9 mouse cellular contexts compared by ENCODE assay signal in the genomic region with DNA sequence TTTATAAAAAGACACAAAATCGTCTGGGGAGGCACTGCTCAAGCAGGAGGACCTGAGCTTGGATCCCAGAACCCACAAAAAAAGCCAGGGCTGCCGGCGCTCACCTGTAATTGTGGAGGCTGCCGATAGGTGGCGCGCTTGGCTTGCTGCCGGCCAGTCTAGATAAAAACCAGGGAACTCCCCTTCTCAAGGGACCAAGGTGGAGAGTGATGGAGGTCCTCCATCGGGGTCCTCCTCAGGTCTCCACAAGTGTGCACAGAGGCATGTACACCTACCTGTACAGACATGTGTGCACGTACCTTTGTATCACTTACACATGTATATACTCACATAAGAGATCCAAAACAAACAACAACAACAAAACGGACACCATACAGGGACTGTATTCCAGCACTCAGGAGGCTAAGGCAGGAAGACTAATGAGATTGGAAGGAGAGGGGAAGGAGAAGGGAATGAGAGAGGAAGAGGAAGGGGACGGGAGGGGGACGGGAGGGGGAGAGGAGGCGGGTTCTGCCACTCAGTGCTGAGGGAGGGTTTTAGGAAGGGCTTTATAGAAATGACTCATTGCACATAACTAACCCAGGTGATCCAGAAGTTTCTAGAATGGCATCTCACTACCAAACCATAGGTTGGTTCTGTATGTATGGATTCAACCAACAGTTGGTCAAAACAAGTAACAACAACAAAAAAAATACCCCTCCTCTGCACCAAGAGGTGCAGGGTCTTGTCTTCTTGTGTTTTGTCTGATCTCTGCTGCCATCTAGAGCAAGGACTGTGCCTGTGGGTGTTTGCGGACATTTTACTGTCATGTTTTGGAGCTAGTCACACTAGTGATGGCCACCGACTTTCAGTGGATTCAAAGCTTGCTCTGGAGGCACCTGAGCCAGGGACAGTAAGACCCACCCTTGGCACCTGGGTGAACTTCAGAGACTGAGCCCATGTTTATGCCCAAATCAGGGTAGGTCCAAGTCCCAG. TPM values are rescaled to one million over a fixed set of nuclear protein-coding genes. Genes with fewer than 3 reads are reported as not detected.
DNase-seq lines count a peak whose midpoint lies in the region; ATAC-seq and TF ChIP-seq lines count a peak whose summit lies in the region.
"Had no signal": no experiment of that assay in that cellular context is flagged by ENCODE, and none has a peak within 500 bp of the region (broad histone marks: within the 10 kb centered on the region; RNA-seq: fewer than 3 reads in every experiment).

No protein-coding gene starts in this region.

- H3K9ac ChIP-seq in lung, postnatal 0 days (replicated peaks; ENCODE audit: low read depth): no peak overlapping the region
- H3K9ac ChIP-seq: limb, embryonic 12.5 days had no signal

- peak; percentile 47 for DNase-seq in CD4-positive helper T cell, adult 2 months (ENCODE audit: low read depth, low spot score)
- peak; percentile 60 for DNase-seq in T-cell, adult 2 months (ENCODE audit: low spot score)
- peak; percentile 67 to 77 for DNase-seq in cerebellum, postnatal 4 days (ENCODE audit: low spot score in 2 of 2)
- DNase-seq in heart, adult 18-20 months: peak; percentile 29 to 72
- peak; percentile 76 to 77 for DNase-seq in kidney, postnatal 4 days
- peak; percentile 53 for DNase-seq in lung, postnatal 0 days (ENCODE audit: low spot score)
- DNase-seq in right cerebral cortex, postnatal 25 days: peak; percentile 54
- peak; percentile 58 to 60 for DNase-seq in urinary bladder, postnatal 36 days (ENCODE audit: low spot score in 2 of 2)

- H3K27ac ChIP-seq in lung, postnatal 0 days (ENCODE audit: low read length): no peak overlapping the region
- H3K27ac ChIP-seq: limb, embryonic 12.5 days had no signal

- H3K27me3 ChIP-seq in lung, postnatal 0 days (replicated peaks; ENCODE audit: insufficient read depth, low read length): no peaks in the 10 kb centered on the region
- H3K27me3 ChIP-seq: limb, embryonic 12.5 days had no signal

- peak; percentile 41; the same call in 1 of the 2 replicates for ATAC-seq in lung, postnatal 0 days

- no peak for TF ChIP-seq EP300 in lung, postnatal 0 days (IDR thresholded peaks at IDR 0.05)

- H3K4me1 ChIP-seq in lung, postnatal 0 days (ENCODE audit: insufficient read depth, low read depth, low read length): no peaks in the 10 kb centered on the region
- H3K4me1 ChIP-seq: limb, embryonic 12.5 days had no signal

- no peaks in the 10 kb centered on the region for H3K36me3 ChIP-seq in lung, postnatal 0 days (ENCODE audit: insufficient read depth, low read length)
- H3K36me3 ChIP-seq: limb, embryonic 12.5 days had no signal

- H3K4me2 ChIP-seq in lung, postnatal 0 days (replicated peaks; ENCODE audit: low read depth, low read length): no peak overlapping the region
- H3K4me2 ChIP-seq: limb, embryonic 12.5 days had no signal

- TF ChIP-seq CTCF in lung, postnatal 0 days (IDR thresholded peaks at IDR 0.05): peak; percentile 83

- H3K9me3 ChIP-seq in lung, postnatal 0 days (ENCODE audit: low read length): no peaks in the 10 kb centered on the region
- H3K9me3 ChIP-seq: limb, embryonic 12.5 days had no signal

- 33% methylated on average over 15 of the region's 15 CpGs for WGBS in lung, postnatal 0 days

- H3K4me3 ChIP-seq in lung, postnatal 0 days (ENCODE audit: low read depth, low read length): no peak overlapping the region
- H3K4me3 ChIP-seq: limb, embryonic 12.5 days had no signal

RNA-seq across cellular contexts. Expression of a gene that starts 10.3 kb away (rescaled TPM):
- under 1 TPM; 0.35 to 0.49 TPM for total RNA-seq in heart, adult 18-20 months (2021)
- not detected in 2 replicates for polyA plus RNA-seq in lung, postnatal 0 days (2015; fragmentation: Nextera tagmentation; extraction: Ambion mirVana)
- polyA plus RNA-seq: limb, embryonic 12.5 days had no signal
